Mouse (Mus musculus) activated CD4-positive, CD25-positive, alpha-beta regulatory T cell, adult 4 months (primary cell): ENCODE results near the gene Serpinb1b. TPM values are rescaled to one million over a fixed set of nuclear protein-coding genes. Genes with fewer than 3 reads are reported as not detected.

ENCODE experiments used
- ATAC-seq: one replicate; pipeline ENCODE4 v1.8.0; 2017
- polyA plus RNA-seq, 2 experiments: library from polyadenylated mRNA; unstranded; fragments of 100-300 nt; shearing (Covaris generic); gene quantifications; one replicate each; pipeline ENCODE4 v1.2.1; 2017

Serpinb1b gene
- polyA plus RNA-seq, 2 experiments from 2014 or later: not detected

DNA sequence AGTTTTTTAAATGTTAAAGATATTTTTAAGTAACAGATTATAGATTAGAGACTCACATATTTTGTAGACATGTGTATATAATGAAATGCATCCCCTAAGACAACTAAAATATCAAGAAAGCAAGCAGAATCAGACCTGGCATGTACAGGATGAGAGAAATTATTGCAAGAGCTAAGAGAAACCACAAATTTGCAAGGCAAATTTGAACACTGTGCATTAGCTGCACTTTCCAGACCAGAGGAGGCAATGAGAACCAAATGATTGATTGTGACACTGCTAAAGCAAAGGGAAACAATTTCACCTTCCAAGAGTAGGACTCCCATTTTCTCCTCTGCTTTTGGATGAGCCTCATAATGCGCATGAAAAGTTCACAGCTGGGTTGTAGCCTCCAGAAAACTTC, 17.2 kb downstream of the Serpinb1b start:
- no peak for ATAC-seq

DNA sequence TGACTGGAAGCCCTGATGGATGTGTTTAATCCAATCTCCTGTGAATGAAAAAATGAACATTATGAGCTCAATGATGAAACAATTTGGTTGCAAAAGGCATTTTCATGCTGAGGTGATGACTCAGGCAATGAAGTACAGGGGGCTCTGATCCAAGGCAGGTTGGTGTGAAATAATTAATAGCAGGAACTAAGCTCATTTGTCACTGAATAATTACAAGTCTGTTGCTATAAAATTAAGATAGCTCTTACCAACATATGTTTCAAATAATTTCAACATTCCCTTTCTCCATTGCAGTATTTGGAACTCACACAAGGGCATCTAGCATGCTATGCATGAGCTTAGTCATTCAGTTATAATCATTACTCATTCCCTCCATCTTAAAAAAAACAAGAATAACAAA, 27.3 kb downstream of the Serpinb1b start:
- ATAC-seq: no peak

DNA sequence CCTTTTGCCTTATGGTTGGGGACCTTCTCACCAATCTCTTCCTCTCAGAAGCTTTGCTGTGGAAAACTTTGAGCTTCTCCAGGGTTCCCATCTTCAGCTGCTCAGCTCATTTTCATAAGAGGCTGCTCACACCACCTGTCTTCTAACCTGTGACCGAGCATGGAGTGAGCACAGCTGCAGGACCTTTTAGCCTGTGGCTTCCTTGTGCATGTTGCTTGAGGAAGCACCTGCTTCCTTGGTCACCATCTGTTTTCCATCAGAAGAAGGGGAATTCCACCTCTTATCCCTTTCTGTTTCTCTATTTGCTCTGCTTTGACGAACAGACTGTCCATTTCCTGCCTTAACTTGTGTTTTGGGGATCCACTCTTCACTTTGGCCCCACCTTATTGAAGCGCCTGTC, 34.7 kb downstream of the Serpinb1b start:
- no peak for ATAC-seq

DNA sequence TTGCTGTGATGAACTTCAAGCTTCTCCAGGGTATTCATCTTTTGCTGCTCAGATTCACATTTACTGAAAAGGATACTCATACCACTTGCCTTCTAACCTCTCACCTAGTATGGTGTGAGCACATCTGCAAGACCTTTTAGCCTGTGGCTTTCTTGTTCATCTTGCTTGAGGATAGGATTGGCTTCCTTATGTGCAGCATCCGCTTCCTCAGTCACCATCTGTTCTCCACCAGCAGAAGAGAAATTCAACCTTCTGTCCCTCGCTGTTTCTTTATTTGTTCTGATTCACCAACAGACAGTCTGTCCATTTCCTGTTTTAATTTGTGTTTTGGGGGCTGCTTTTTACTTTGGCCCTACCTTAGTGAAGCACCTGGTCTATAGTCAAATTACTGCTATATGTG, 59.3 kb downstream of the Serpinb1b start:
- ATAC-seq: no peak

DNA sequence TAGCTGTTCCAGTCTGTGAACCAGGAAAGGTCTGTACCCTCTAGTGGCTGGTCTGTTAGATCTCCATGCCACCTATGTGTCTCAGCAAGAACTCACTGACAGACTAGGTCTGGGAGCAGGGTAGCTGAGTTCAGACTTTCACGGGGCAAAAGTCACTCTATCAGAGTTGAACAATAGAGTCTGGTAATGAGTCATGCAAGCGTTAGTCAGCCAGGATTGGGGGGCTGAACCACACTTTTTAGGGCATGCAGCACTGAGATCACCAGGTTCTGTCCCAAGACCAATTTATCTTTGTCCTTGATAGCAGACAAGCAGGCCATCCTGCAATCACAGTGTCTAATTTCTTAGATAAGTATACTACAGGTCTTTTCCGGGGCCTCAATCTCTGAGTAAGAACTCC, 63.1 kb downstream of the Serpinb1b start:
- no peak for ATAC-seq

Other genes with a start within 250 kb of the Serpinb1b start
- gene Serpinb1a, start 227.4 kb upstream of the Serpinb1b start, polyA plus RNA-seq: 10 to 100 TPM; 20.2 to 24.3 TPM
- not detected for gene Serpinb1c, start 180.4 kb upstream of the Serpinb1b start, polyA plus RNA-seq
- gene Serpinb6b, start 113.4 kb upstream of the Serpinb1b start, polyA plus RNA-seq: 10 to 100 TPM; 35.6 to 41.4 TPM
- 10 to 100 TPM; 17.0 to 20.8 TPM for gene Serpinb9, start 75.3 kb upstream of the Serpinb1b start, polyA plus RNA-seq
- under 1 TPM in 1 of 2 experiments, not detected in 1; 0.15 TPM for gene Serpinb9b, start 51.2 kb upstream of the Serpinb1b start, polyA plus RNA-seq
- gene Serpinb9c, start 81.2 kb downstream of the Serpinb1b start, polyA plus RNA-seq: not detected
- not detected for gene Serpinb9d, start 114.4 kb downstream of the Serpinb1b start, polyA plus RNA-seq
- not detected for gene Serpinb9e, start 171.0 kb downstream of the Serpinb1b start, polyA plus RNA-seq
- under 1 TPM; 0.33 to 0.34 TPM for gene Serpinb9f, start 245.5 kb downstream of the Serpinb1b start, polyA plus RNA-seq